Mouse (Mus musculus) intestine, embryonic 15.5 days (tissue): ENCODE results near the gene Tmco1. TPM values are rescaled to one million over a fixed set of nuclear protein-coding genes. Genes with fewer than 3 reads are reported as not detected.

Experiments used
- ATAC-seq: fragments of 200-750 bp; cut with Nextera tagmentation; 2 replicates; pipeline ENCODE4 v1.8.0; 2017; ENCODE audit warnings: moderate TSS enrichment, moderate library complexity
- H3K27ac ChIP-seq: fragments of 300-500 bp; sonication (generic); 2 replicates; pipeline ENCODE4 v1.5.1; 2015; ENCODE audit warnings: mild to moderate bottlenecking, inconsistent platforms
- H3K27me3 ChIP-seq: fragments of 300-500 bp; sonication (generic); replicated peaks from 2 replicates; pipeline ENCODE4 v1.6.1; 2015; ENCODE audit warnings: inconsistent platforms
- H3K36me3 ChIP-seq: fragments of 300-500 bp; sonication (generic); 2 replicates; pipeline ENCODE4 v1.6.1; 2015; ENCODE audit warnings: inconsistent platforms
- H3K4me1 ChIP-seq: fragments of 300-500 bp; sonication (generic); replicated peaks from 2 replicates; pipeline ENCODE4 v1.6.1; 2015; ENCODE audit warnings: inconsistent platforms
- H3K4me2 ChIP-seq: fragments of 300-500 bp; sonication (generic); replicated peaks from 2 replicates; pipeline ENCODE4 v1.6.1; 2015; ENCODE audit warnings: mild to moderate bottlenecking, inconsistent platforms
- H3K4me3 ChIP-seq: fragments of 300-500 bp; sonication (generic); replicated peaks from 2 replicates; pipeline ENCODE4 v1.5.1; 2015; ENCODE audit warnings: inconsistent platforms
- H3K9ac ChIP-seq: fragments of 300-500 bp; sonication (generic); 2 replicates; pipeline ENCODE4 v1.6.1; 2015; ENCODE audit warnings: inconsistent platforms
- H3K9me3 ChIP-seq: fragments of 300-500 bp; sonication (generic); 2 replicates; pipeline ENCODE4 v1.6.1; 2016; ENCODE audit warnings: inconsistent platforms
- WGBS: fragments of 180-500 bp; shearing (Covaris S2); methylation state at CpG from one replicate; pipeline ENCODE4 v1.1.7; 2015; 5-methylcytosine and 5-hydroxymethylcytosine counted together
- polyA plus RNA-seq: library from polyadenylated mRNA; unstranded; fragments of >200 nt; fragmentation: Nextera tagmentation; extraction: Ambion mirVana; gene quantifications from 2 replicates; pipeline ENCODE4 v1.2.1, GENCODE M21; 2015

The Tmco1 gene
- polyA plus RNA-seq, 1 experiment from 2014 or later: 109 TPM

GRCm38 (mm10) chr1:167306451-167307240 lies 1.5 kb upstream of the Tmco1 start:
- no peaks in the 10 kb centered on the region for H3K36me3 ChIP-seq
- no peak overlapping the region for H3K4me2 ChIP-seq
- H3K4me1 ChIP-seq: 0 out of 2 replicates have a peak, but pooled peaks cover 4% of the 10 kb centered on the region
- H3K27me3 ChIP-seq: no peaks in the 10 kb centered on the region
- no peak overlapping the region for H3K27ac ChIP-seq
- 60% methylated on average over 5 of the region's 5 CpGs for WGBS
- no peak for ATAC-seq
- H3K4me3 ChIP-seq: no peak overlapping the region
- no peak overlapping the region for H3K9ac ChIP-seq
- H3K9me3 ChIP-seq: no peaks in the 10 kb centered on the region

GRCm38 (mm10) chr1:167307674-167308073 lies 504 bp upstream of the Tmco1 start:
- Histone ChIP-seq H3K27me3 (no peaks in the 10 kb centered on the region), H3K9me3 (no peaks in the 10 kb centered on the region), H3K36me3 (no peaks in the 10 kb centered on the region), H3K4me3 (peak overlapping the region; percentile 82), H3K4me1 (0 out of 2 replicates have a peak, but pooled peaks cover 4% of the 10 kb centered on the region), H3K4me2 (peak overlapping the region; percentile 77), H3K27ac (no peak overlapping the region), H3K9ac (peak overlapping the region; percentile 96; the same call in 1 of the 2 replicates)
- ATAC-seq: no peak
- WGBS: 58% methylated on average over 11 of the region's 11 CpGs

GRCm38 (mm10) chr1:167312367-167312766 lies 4.2 kb downstream of the Tmco1 start:
- Histone ChIP-seq H3K36me3 (no peaks in the 10 kb centered on the region), H3K4me2 (no peak overlapping the region), H3K27me3 (no peaks in the 10 kb centered on the region), H3K4me3 (no peak overlapping the region), H3K9me3 (no peaks in the 10 kb centered on the region), H3K27ac (no peak overlapping the region), H3K9ac (no peak overlapping the region), H3K4me1 (0 out of 2 replicates have a peak, but pooled peaks cover 4% of the 10 kb centered on the region)
- ATAC-seq: no peak

- H3K27ac ChIP-seq: no peak overlapping the region
- H3K4me1 ChIP-seq: no peaks in the 10 kb centered on the region
- H3K27me3 ChIP-seq: no peaks in the 10 kb centered on the region
- H3K36me3 ChIP-seq: no peaks in the 10 kb centered on the region
- H3K9ac ChIP-seq: no peak overlapping the region
- no peak overlapping the region for H3K4me3 ChIP-seq
- no peak for ATAC-seq
- 86% methylated on average over 4 of the region's 4 CpGs for WGBS
- no peaks in the 10 kb centered on the region for H3K9me3 ChIP-seq
- H3K4me2 ChIP-seq: no peak overlapping the region
Measured at GRCm38 (mm10) chr1:167313220-167313619, 5.0 kb downstream of the Tmco1 start.

- Histone ChIP-seq H3K27me3 (no peaks in the 10 kb centered on the region), H3K9ac (no peak overlapping the region), H3K4me3 (no peak overlapping the region), H3K27ac (no peak overlapping the region), H3K4me2 (no peak overlapping the region), H3K4me1 (no peaks in the 10 kb centered on the region), H3K9me3 (no peaks in the 10 kb centered on the region), H3K36me3 (peaks cover 20% of the 10 kb centered on the region)
- WGBS: 95% methylated on average over 6 of the region's 6 CpGs
- no peak for ATAC-seq
Measured at GRCm38 (mm10) chr1:167321691-167322090, 13.5 kb downstream of the Tmco1 start.

GRCm38 (mm10) chr1:167328776-167329175 lies 20.6 kb downstream of the Tmco1 start:
- no peaks in the 10 kb centered on the region for H3K27me3 ChIP-seq
- no peak overlapping the region for H3K9ac ChIP-seq
- H3K27ac ChIP-seq: no peak overlapping the region
- H3K4me1 ChIP-seq: no peaks in the 10 kb centered on the region
- no peaks in the 10 kb centered on the region for H3K9me3 ChIP-seq
- 93% methylated on average over 6 of the region's 6 CpGs for WGBS
- no peak overlapping the region for H3K4me2 ChIP-seq
- no peak overlapping the region for H3K4me3 ChIP-seq
- ATAC-seq: no peak
- peaks cover 20% of the 10 kb centered on the region for H3K36me3 ChIP-seq

- H3K36me3 ChIP-seq: peaks cover 16% of the 10 kb centered on the region
- no peaks in the 10 kb centered on the region for H3K27me3 ChIP-seq
- H3K27ac ChIP-seq: no peak overlapping the region
- no peak overlapping the region for H3K4me3 ChIP-seq
- no peak overlapping the region for H3K9ac ChIP-seq
- no peak for ATAC-seq
- H3K9me3 ChIP-seq: no peaks in the 10 kb centered on the region
- 85% methylated on average over 8 of the region's 8 CpGs for WGBS
- no peak overlapping the region for H3K4me2 ChIP-seq
- H3K4me1 ChIP-seq: no peaks in the 10 kb centered on the region
Measured at GRCm38 (mm10) chr1:167331106-167331505, 22.9 kb downstream of the Tmco1 start.

GRCm38 (mm10) chr1:167336398-167336797 lies 28.2 kb downstream of the Tmco1 start:
- Histone ChIP-seq H3K36me3 (no peaks in the 10 kb centered on the region), H3K27me3 (no peaks in the 10 kb centered on the region), H3K4me1 (no peaks in the 10 kb centered on the region), H3K4me2 (no peak overlapping the region), H3K9ac (no peak overlapping the region), H3K4me3 (no peak overlapping the region), H3K9me3 (no peaks in the 10 kb centered on the region), H3K27ac (no peak overlapping the region)
- 85% methylated on average over 3 of the region's 3 CpGs for WGBS
- no peak for ATAC-seq

GRCm38 (mm10) chr1:167337463-167338095 lies 29.4 kb downstream of the Tmco1 start:
- Histone ChIP-seq H3K36me3 (no peaks in the 10 kb centered on the region), H3K4me2 (no peak overlapping the region), H3K9ac (no peak overlapping the region), H3K9me3 (no peaks in the 10 kb centered on the region), H3K4me3 (no peak overlapping the region), H3K27me3 (no peaks in the 10 kb centered on the region), H3K27ac (no peak overlapping the region), H3K4me1 (no peaks in the 10 kb centered on the region)
- peak; percentile 77 for ATAC-seq
- WGBS: 20% methylated on average over 12 of the region's 12 CpGs

GRCm38 (mm10) chr1:167339177-167339781 lies 31.1 kb downstream of the Tmco1 start:
- H3K4me3 ChIP-seq: no peak overlapping the region
- no peaks in the 10 kb centered on the region for H3K9me3 ChIP-seq
- no peak overlapping the region for H3K4me2 ChIP-seq
- H3K36me3 ChIP-seq: no peaks in the 10 kb centered on the region
- H3K9ac ChIP-seq: no peak overlapping the region
- no peak overlapping the region for H3K27ac ChIP-seq
- no peak for ATAC-seq
- no peaks in the 10 kb centered on the region for H3K27me3 ChIP-seq
- 78% methylated on average over 8 of the region's 9 CpGs for WGBS
- no peaks in the 10 kb centered on the region for H3K4me1 ChIP-seq

- no peaks in the 10 kb centered on the region for H3K36me3 ChIP-seq
- peak; percentile 75 for ATAC-seq
- H3K4me1 ChIP-seq: no peaks in the 10 kb centered on the region
- no peaks in the 10 kb centered on the region for H3K27me3 ChIP-seq
- H3K9me3 ChIP-seq: no peaks in the 10 kb centered on the region
- peak overlapping the region; percentile 43 for H3K4me3 ChIP-seq
- H3K9ac ChIP-seq: peak overlapping the region; percentile 44
- H3K4me2 ChIP-seq: peak overlapping the region; percentile 92
- WGBS: 2% methylated on average over 47 of the region's 47 CpGs
- H3K27ac ChIP-seq: no peak overlapping the region
Measured at GRCm38 (mm10) chr1:167340111-167340787, 32.1 kb downstream of the Tmco1 start.

- H3K9ac ChIP-seq: no peak overlapping the region
- no peak overlapping the region for H3K27ac ChIP-seq
- ATAC-seq: no peak
- no peak overlapping the region for H3K4me3 ChIP-seq
- H3K27me3 ChIP-seq: no peaks in the 10 kb centered on the region
- no peaks in the 10 kb centered on the region for H3K4me1 ChIP-seq
- 95% methylated on average over 3 of the region's 3 CpGs for WGBS
- no peaks in the 10 kb centered on the region for H3K9me3 ChIP-seq
- no peak overlapping the region for H3K4me2 ChIP-seq
- H3K36me3 ChIP-seq: no peaks in the 10 kb centered on the region
Measured at GRCm38 (mm10) chr1:167340910-167341528, 32.8 kb downstream of the Tmco1 start.
